Mouse (Mus musculus): ENCODE results near the gene Zmiz1. TPM values are rescaled to one million over a fixed set of nuclear protein-coding genes. Genes with fewer than 3 reads are reported as not detected.

The Zmiz1 gene
- polyA plus RNA-seq, 1 experiment = 27.2 TPM

- no peak overlapping the region for H3K4me3 ChIP-seq (replicated peaks; ENCODE audit: control insufficient read depth, low read depth, low read length)
- H3K4me1 ChIP-seq (ENCODE audit: control insufficient read depth, insufficient read depth, low read length) = no peaks in the 10 kb centered on the region; the same call in 1 of the 2 replicates
- TF ChIP-seq POLR2A (IDR thresholded peaks at IDR 0.05; ENCODE audit: borderline replicate concordance, control insufficient read depth, low read depth, low read length) = no peak
- TF ChIP-seq CTCF (IDR thresholded peaks at IDR 0.05; ENCODE audit: control insufficient read depth, insufficient read depth, low read length) = no peak
- no peak overlapping the region for H3K27ac ChIP-seq (ENCODE audit: control insufficient read depth, insufficient read depth, low read depth, low read length, poor library complexity)
- 85% methylated on average over 2 of the region's 2 CpGs for WGBS
These were observed 249.9 kb downstream of the Zmiz1 start for GRCm38 (mm10) chr14:25708917-25709316.

GRCm38 (mm10) chr14:25710073-25710472 lies 251.1 kb downstream of the Zmiz1 start:
- H3K27ac ChIP-seq (ENCODE audit: control insufficient read depth, insufficient read depth, low read depth, low read length, poor library complexity) = no peak overlapping the region
- 65% methylated on average over 4 of the region's 4 CpGs for WGBS
- TF ChIP-seq CTCF (IDR thresholded peaks at IDR 0.05; ENCODE audit: control insufficient read depth, insufficient read depth, low read length) = no peak
- no peak for TF ChIP-seq POLR2A (IDR thresholded peaks at IDR 0.05; ENCODE audit: borderline replicate concordance, control insufficient read depth, low read depth, low read length)

GRCm38 (mm10) chr14:25710681-25711080 lies 251.7 kb downstream of the Zmiz1 start:
- TF ChIP-seq POLR2A (IDR thresholded peaks at IDR 0.05; ENCODE audit: borderline replicate concordance, control insufficient read depth, low read depth, low read length) = no peak
- Histone ChIP-seq H3K4me3 (replicated peaks; ENCODE audit: control insufficient read depth, low read depth, low read length) (no peak overlapping the region), H3K4me1 (ENCODE audit: control insufficient read depth, insufficient read depth, low read length) (no peaks in the 10 kb centered on the region; the same call in 1 of the 2 replicates), H3K27ac (ENCODE audit: control insufficient read depth, insufficient read depth, low read depth, low read length, poor library complexity) (no peak overlapping the region)
- WGBS = 85% methylated on average over 4 of the region's 4 CpGs

More at GRCm38 (mm10) chr14:25710073-25710472, 251.1 kb downstream of the Zmiz1 start:
- no peak overlapping the region for H3K4me3 ChIP-seq (replicated peaks; ENCODE audit: control insufficient read depth, low read depth, low read length)
- H3K4me1 ChIP-seq (ENCODE audit: control insufficient read depth, insufficient read depth, low read length) = no peaks in the 10 kb centered on the region; the same call in 1 of the 2 replicates

GRCm38 (mm10) chr14:25711177-25711576 lies 252.2 kb downstream of the Zmiz1 start:
- Histone ChIP-seq H3K4me3 (replicated peaks; ENCODE audit: control insufficient read depth, low read depth, low read length) (no peak overlapping the region), H3K27ac (ENCODE audit: control insufficient read depth, insufficient read depth, low read depth, low read length, poor library complexity) (no peak overlapping the region), H3K4me1 (ENCODE audit: control insufficient read depth, insufficient read depth, low read length) (no peaks in the 10 kb centered on the region; the same call in 1 of the 2 replicates)
- TF ChIP-seq POLR2A (IDR thresholded peaks at IDR 0.05; ENCODE audit: borderline replicate concordance, control insufficient read depth, low read depth, low read length) = no peak
- no peak for TF ChIP-seq CTCF (IDR thresholded peaks at IDR 0.05; ENCODE audit: control insufficient read depth, insufficient read depth, low read length)
- WGBS = 74% methylated on average over 7 of the region's 7 CpGs

GRCm38 (mm10) chr14:25711602-25712001 lies 252.6 kb downstream of the Zmiz1 start:
- 85% methylated on average over 8 of the region's 8 CpGs for WGBS
- H3K27ac ChIP-seq (ENCODE audit: control insufficient read depth, insufficient read depth, low read depth, low read length, poor library complexity) = no peak overlapping the region

GRCm38 (mm10) chr14:25713443-25713842 lies 254.5 kb downstream of the Zmiz1 start:
- TF ChIP-seq CTCF (IDR thresholded peaks at IDR 0.05; ENCODE audit: control insufficient read depth, insufficient read depth, low read length) (peak; percentile 45), POLR2A (IDR thresholded peaks at IDR 0.05; ENCODE audit: borderline replicate concordance, control insufficient read depth, low read depth, low read length) (no peak)
- WGBS = 46% methylated on average over 4 of the region's 4 CpGs
- no peak overlapping the region for H3K4me3 ChIP-seq (replicated peaks; ENCODE audit: control insufficient read depth, low read depth, low read length)
- H3K4me1 ChIP-seq (ENCODE audit: control insufficient read depth, insufficient read depth, low read length) = no peaks in the 10 kb centered on the region; the same call in 1 of the 2 replicates
- H3K27ac ChIP-seq (ENCODE audit: control insufficient read depth, insufficient read depth, low read depth, low read length, poor library complexity) = no peak overlapping the region

More at GRCm38 (mm10) chr14:25711602-25712001, 252.6 kb downstream of the Zmiz1 start:
- H3K4me1 ChIP-seq (ENCODE audit: control insufficient read depth, insufficient read depth, low read length) = no peaks in the 10 kb centered on the region; the same call in 1 of the 2 replicates
- H3K4me3 ChIP-seq (replicated peaks; ENCODE audit: control insufficient read depth, low read depth, low read length) = no peak overlapping the region
- TF ChIP-seq POLR2A (IDR thresholded peaks at IDR 0.05; ENCODE audit: borderline replicate concordance, control insufficient read depth, low read depth, low read length) = no peak
- no peak for TF ChIP-seq CTCF (IDR thresholded peaks at IDR 0.05; ENCODE audit: control insufficient read depth, insufficient read depth, low read length)

Other genes starting within 250 kb of the Zmiz1 start
- gene Ppif, start 235.0 kb downstream of the Zmiz1 start, polyA plus RNA-seq (2011; ENCODE audit: insufficient read depth, insufficient read length, low replicate concordance, missing spikeins) = 22.2 and 34.3 TPM in 2 replicates